Mouse (Mus musculus): ENCODE results near the gene Padi1.

DNA sequence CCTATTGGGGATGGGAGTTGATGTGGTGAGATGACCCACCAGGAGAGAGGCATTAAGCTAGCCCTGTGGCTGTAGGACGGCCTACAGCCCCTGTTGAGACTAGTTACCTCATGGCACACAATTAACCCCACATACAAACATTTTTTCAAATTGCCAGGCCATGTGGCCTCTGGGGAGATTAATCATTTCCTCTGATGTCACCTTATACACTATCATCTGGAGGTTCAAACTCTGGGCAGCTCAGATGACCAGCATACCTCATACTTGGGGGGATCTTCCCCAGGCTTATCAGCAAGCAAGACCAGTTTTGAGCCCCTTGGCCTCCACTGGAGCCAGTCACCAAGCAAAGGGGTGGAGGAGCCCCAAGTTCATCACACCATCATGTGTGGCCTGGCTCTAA lies 2.7 kb downstream of the Padi1 start:
- TF ChIP-seq POLR2A (IDR thresholded peaks at IDR 0.05; ENCODE audit: extremely low read depth, insufficient read depth, low read length) (no peak), CTCF (IDR thresholded peaks at IDR 0.05; ENCODE audit: extremely low read depth, insufficient read depth, low read length) (no peak)

Data from cortical plate, adult 2 months (tissue).